Mouse (Mus musculus): Measurements from ENCODE around the gene Slc39a8.

The Slc39a8 gene

DNA sequence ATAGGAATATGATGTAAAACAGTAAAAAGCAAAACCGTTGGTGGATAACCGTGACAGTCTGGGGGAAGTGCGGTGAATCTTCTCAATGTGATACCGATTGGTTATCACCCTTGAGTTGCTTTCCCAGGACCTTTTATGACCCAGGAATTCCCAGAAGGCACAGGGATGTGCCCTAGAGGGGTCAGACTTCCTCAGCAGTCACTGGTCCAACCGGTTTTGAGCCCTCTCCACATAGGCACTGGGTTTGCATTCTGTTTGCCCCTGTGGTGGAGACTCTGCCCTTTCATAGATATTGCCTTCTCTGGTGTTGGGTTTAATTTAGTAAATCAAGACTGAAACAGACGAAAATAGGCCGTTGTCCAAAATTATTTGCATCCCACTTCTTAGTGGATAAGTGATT lies 20.8 kb downstream of the Slc39a8 start:
- DNase-seq (ENCODE audit: low read depth, low spot score): no peak

DNA sequence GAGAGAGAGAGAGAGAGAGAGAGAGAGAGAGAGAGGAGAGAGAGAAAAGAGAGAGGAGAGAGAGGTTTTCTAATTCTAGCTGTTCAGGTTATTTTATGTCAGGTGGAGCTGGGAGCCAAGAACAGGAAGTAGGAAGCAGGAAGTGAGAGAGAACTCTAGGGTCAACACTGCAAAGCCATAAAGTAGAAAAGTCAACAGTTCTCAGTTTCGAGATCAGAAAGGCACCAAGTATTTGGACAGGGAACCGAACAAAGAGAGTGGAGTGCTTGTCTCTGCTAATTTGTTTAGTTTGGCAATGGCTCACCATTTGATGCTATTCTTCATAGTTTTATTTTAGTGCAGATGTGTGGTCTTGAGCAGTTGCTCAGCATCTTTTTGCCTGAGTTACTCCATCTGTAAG lies 26.5 kb downstream of the Slc39a8 start:
- peak; percentile 48 for DNase-seq (ENCODE audit: low read depth, low spot score)

DNA sequence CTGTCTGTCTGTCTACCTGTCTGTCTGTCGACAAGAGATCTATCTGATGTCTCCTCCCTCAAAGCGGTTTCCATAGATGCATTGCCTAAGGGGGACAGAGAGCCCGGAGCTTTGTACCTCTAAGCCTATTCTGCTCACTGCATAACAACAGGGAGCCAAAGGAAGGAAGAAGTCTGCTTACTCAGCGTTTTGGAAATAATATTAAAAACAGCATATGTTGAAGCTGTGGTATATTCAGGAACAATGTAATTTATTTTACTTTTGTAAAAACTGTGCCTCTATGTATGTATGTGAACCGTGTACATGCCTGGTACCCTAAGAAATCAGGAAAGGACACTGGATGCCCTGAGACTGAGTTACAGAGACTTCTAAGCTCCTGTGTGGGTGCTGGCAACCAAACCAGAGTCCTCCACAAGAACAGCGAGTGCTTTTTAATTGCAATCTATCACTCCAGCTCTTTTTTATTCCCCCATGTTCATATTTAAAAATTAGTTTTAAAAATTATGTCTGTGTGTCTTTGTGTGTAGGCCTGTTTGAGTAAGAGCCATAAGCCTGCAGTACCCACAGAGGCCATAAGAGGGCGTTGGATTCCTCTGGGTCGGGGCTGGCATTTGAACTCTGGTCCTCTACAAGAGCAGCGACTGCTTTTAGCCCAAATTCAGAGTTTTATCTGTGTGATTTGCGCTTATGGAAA lies 28.7 kb downstream of the Slc39a8 start:
- DNase-seq (ENCODE audit: low read depth, low spot score): no peak

DNA sequence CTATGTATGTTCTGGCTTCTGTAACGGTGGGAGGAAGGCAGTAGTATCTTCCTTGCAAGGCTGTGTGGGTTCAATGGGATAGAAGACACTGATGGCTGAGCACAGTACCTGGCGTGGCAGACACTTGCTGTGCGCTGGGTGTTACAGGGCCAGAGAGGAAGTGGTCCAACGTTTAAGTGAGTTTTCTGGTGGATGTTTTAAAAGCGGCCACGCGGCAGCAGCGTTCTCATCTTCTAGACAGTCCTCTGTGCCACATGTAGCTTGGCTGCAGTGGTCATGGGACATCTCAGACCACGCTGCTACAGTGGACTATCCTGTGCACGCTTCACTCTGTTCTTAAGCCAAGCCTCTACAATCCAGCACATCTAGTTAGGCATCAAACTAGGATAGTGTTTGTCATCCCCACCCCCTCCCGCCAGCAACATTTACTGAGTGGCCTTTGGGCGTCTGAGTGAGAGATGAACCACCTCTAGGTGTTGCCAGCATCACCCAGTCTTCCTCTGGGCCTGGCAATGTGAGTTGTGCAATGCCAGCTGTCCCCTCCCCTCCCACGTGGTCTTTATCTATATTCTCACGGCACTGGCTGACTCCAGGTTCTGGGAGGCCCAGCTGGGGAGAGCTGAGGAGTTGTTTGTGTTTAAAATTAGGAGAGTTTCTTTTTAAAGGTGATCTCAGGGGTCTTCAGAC lies 29.4 kb downstream of the Slc39a8 start:
- DNase-seq (ENCODE audit: low read depth, low spot score): no peak

DNA sequence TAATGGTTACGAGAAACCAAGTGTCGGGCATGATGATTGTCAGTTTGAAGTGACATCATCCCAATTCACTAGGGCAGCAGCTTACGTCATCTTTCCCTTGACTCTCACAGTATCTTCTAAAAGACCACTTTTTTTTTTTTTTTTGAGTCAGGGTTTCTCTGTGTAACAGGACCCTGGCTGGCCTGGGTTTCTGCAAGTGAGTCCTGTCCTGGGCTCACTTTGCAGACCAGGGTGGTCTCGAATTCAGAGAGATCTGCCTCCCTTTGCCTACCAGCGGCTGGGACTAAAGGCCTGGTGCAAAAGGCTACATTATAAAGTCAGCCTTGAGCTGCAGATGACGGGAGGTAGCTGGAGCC lies 29.9 kb downstream of the Slc39a8 start:
- DNase-seq (ENCODE audit: low read depth, low spot score): no peak

DNA sequence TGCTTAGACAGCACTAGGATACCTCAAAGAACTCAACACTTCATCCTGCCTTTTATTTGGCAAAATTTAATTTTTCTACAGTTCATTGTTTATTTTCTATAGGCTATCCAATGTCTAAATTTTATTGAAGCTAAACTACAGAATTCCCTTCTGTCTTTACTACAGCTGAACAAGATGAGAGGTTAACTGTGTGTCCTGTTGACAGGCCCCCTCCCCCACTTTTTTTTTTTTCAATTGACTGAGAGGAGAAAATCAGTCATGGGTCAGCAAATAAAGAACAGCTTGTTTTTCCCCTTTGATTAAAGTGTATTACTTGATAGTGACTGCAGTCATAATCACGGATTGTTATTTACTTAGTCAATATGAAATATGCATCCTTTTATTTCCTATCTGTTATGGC lies 31.2 kb downstream of the Slc39a8 start:
- no peak for DNase-seq (ENCODE audit: low read depth, low spot score)

DNA sequence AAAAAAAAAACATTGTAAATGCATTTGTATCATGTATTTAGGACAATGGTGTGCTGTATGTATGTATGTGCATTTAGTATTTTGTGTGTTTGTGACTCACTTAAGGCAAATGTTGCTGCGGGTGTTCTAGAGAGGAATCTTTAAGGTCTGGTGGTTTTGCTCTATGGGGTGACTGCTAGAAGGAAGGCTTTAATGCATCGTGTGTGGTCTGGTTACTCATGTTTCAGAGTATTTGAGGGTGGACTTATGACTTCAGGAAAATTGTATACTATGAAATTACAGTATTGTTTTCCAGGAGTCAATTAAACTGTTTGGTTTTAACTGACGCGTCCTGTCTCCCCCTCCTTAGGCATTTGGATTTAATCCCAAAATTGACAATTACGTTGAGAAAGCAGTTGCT lies 32.1 kb downstream of the Slc39a8 start:
- DNase-seq (ENCODE audit: low read depth, low spot score): no peak

DNA sequence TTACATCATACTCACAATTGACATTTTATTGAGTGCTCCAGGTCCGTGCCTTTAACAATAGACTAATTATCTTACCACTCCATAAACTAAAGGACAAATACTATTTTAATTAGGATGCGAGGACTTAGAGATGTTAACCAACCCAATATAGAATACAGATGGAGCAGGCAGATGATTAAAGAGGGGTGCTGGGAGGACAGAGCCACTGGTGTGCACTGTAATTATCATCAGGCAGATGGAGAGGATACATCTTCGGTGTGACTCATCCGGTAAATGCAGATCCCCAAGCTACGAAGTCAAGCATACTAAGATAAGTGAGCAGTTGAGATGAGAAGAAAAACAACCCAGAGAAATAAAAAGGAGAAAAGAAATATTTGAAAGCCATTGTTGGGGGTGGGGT lies 34.4 kb downstream of the Slc39a8 start:
- DNase-seq (ENCODE audit: low read depth, low spot score): no peak

DNA sequence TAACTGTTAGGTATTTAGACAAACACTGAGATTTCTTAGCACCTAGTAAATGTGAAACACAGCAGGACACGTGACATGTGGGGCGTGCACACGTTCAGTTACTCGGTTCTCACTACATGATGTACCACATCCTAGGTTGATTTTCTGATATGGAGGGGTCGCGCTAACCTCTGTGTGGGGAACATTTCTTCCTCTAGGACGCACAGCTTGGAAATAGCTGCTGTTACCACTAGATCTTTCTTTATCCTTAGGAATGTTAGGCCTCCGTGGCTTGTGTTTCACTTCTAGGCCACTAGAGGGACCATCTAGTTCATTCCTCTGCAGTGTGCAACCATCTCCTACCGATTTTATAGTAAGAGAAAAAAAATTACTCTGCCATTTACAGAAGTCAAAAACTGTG lies 37.7 kb downstream of the Slc39a8 start:
- DNase-seq (ENCODE audit: low read depth, low spot score): peak; percentile 61

DNA sequence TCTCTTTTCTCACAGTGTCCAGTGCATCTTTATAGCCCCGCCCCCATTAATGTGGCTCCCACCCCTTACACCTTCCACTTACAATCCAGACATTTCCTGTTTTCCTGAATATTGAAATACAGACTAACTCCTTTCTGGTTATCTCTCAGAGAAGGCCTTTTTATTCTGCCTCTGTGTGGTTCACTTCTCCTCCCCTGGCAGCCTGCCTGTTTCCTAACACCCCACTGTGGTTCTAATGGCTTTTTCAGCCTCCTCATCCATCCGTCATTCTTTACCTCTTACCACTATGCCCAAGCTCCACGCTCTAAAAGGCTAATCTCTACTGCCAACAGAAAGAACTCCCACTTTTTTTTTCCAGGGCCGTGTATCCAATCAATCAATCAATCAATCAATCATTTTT lies 44.0 kb downstream of the Slc39a8 start:
- no peak for DNase-seq (ENCODE audit: low read depth, low spot score)

DNA sequence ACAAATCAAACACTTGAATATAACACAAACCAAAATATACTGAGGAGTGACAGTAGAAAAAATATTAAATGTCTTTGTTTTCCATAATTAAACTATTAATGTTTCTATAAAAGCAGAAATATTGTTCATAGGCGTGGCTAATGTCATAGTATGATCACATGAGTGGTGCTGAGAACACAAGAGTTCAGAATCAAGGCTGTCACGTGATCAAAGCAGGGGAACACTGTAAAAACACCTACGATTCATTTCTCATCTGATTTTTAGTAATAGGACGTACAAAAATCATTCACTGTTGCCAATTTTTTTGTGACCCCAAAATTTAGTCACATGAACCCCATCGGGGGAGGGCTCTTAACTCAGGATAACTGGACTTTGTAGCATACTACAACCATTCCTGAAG lies 47.2 kb downstream of the Slc39a8 start:
- no peak for DNase-seq (ENCODE audit: low read depth, low spot score)

DNA sequence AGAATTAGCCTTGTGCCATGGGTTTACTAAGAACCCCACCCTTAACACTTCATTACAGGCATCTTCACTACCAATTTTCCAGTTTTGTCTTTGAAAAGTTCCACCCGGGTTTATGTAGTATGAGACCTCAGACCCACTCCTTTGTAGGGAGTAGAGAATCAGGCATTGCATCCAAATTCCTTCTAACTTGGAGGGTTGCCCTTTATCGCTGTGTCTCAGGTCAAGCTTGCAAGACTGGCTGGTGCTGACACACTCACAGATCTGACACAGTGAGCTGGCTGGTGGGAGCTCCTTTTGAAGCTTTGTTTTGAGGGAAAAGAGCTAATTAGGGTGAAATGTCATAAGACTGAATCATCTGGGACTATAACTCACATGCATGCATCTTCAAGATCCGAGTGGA lies 48.5 kb downstream of the Slc39a8 start:
- no peak for DNase-seq (ENCODE audit: low read depth, low spot score)

DNA sequence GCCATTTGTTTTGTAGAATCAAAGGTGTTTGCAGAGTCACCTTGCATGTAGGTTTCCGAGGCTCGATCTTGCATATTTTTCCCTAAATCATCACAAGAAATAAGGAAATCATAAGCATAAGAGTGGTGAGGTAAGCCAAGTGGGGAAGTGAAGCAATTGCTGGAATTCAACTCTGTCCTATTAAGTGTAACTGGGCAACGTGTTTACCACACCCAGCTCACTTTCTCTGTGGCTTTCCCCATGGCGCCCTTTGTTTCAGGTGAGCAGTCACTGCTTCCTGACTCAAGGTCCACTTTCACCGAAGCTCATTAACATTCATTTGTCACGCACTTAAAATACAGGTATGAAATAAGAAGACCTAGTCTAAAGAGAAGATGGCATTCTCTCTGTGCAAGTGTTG lies 53.0 kb downstream of the Slc39a8 start:
- no peak for DNase-seq (ENCODE audit: low read depth, low spot score)

DNA sequence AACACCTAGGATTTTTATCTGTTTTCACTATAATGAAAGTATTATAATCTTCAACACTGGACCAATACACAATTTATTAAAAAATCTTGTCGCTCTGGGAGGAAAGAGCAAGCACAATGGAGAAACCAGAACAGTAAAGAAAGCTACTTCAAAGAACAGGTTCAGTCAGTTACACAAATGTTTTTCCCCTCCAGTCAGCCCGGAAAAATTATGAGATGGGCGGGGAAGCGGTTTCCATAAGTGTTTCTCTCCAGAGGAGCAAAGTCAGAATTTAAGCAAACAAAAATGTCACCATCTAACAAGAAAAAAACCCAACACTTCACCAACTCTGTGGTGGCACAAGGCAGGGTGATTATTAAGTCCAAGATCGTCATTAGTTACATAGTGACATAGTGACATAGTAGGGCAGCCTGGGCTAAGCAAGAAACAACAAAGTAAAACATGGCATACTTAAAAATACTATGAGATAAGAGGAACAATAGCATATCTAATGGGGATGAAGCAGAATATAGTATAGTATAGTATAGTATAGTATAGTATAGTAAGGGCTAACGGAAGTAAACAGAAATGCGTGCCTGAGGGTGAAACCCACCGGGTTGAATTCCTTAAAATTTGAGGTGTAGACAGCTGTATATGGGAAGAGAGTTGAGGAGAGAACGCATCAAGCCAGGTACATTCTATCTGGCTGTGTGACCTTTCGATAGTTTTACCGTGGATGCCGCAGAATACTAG lies 61.0 kb downstream of the Slc39a8 start:
- no peak for DNase-seq (ENCODE audit: low read depth, low spot score)

DNA sequence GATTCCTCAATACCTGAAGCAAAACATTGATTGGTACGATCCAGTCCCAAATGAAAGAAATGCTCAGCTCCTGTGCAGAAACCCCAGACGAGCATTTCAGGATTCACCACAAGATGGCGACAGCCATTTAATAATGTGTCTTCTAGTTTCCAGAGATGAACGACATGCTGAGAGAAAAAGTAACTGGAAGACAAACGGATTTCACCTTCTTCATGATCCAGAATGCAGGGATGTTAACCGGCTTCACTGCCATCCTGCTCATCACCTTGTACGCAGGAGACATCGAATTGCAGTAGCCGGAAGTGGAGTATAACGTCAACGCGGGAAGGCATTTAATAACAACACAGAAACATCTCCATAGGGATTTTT lies 61.6 kb downstream of the Slc39a8 start:
- DNase-seq (ENCODE audit: low read depth, low spot score): peak; percentile 65

DNA sequence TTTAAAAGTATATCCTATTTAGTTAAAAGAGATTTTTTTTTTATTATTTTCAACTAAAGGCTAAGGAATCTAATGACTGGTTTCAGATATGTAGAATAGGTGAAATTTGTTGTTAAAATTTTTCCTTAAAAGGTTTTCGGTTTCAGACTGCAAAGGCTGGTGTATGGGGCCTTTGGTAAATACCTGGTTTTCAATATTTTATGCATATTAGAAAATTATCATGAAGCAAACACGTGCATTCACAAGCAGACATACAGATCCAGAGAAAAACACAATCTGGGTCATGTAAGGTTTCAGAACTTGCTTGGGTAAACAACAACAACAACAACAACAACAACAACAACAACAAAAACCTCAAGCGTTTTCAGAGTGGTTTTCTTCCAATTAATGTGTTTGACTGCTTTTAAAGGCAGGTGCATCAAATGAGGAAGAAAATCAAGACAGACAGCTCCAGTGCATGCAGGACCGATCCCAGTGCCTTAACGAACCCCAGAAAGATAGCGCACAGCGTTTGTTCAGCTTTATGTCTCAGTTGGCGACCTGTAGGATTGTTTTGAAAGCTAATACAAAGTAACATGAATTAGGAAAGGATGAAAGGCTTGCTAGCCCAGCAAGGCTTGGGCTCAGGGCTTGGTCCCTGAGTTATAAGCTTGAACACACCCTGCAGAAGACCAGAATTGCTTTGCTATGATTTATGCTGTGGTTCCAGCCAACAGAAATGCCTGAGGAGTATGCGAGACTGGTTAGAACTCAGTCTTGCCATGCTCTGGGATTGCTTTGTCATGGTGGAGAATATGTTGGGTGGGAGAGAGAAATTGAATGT lies 62.2 kb downstream of the Slc39a8 start:
- no peak for DNase-seq (ENCODE audit: low read depth, low spot score)

DNA sequence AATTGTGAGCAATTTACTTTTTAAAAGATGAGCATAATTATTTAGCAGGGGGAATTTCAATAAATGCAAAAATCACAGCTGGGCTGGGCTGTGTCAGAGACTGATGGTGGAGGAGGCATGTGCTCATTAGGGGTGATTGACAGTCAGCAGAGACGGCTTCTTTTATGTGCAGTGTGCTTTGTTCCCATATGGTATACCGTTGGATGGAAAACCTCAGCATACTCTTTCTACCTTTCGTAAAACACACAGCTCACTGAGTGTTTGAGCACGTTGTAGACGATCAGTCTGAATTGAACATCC lies 62.7 kb downstream of the Slc39a8 start:
- no peak for DNase-seq (ENCODE audit: low read depth, low spot score)

DNA sequence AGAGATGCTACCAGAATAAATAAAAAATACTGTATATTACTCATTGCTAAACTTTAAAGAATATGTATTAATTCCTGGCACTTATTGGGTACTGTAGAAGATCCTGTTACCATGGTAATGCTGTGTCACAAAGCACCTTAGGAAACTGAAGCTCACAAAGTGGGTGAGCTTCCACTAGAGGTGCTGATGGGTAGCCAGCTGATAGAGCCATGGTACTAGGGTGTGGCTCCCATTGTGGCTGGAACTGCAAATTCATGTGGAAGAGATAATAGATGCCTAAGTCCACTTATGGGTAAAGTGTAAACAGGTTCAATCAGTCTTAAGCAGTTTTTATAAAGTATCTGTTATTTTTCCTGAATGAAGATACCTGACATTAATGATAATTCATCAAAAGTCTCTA lies 64.3 kb downstream of the Slc39a8 start:
- no peak for DNase-seq (ENCODE audit: low read depth, low spot score)

DNA sequence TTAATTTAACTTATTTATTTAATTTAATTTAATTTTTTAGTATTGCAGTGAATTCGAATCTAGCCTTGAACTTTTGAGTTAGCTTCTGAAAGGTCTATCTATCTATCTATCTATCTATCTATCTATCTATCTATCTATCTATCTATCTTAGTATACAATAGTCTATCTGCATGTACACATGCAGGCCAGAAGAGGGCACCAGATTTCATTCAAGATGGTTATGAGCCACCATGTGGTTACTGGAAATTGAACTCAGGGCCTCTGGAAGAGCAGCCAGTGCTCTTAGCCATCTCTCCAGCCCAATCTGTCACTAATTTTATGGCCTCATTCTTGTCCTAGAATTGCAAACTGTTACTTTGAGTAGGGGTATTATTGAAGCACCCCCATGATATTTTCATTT lies 78.3 kb downstream of the Slc39a8 start:
- peak; percentile 48 for DNase-seq (ENCODE audit: low read depth, low spot score)

DNA sequence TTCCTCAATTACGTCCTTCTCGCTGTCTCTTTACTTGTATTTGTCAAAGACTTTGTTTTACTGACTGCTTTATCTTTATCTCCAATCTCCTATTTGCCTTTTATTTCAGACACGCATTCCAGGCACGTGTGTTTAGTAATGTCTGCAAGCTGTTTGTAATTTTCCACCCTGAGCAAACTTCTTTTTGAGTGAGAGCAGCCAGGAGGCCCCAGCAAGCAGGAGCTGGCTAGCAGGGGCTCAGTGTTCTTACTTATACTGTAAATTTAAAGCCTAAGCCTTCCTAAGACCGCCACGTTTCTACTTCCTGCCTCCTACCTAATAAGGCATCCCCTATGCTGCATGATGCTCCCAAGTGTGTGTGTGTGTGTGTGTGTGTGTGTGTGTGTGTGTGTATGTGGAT lies 79.8 kb downstream of the Slc39a8 start:
- DNase-seq (ENCODE audit: low read depth, low spot score): no peak

DNA sequence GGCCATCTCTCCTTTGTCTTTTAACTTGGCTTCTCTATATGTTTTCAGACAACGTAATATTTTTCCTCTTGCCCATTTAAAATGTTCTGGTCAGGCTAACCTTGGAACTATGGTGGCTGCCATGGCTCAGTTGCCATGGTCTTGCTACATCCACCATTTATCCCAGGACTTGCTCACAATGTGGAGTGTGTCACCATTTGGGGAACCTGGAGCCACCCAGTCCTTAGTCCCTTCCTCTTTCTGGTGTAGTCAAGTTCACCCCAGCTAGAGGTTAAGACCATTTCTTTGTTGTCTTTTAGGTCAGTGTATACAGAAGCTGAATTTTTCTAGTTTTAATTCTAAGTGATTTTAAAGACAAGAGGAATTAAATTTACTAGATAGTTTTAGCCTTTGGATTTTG lies 80.7 kb downstream of the Slc39a8 start:
- DNase-seq (ENCODE audit: low read depth, low spot score): no peak

DNA sequence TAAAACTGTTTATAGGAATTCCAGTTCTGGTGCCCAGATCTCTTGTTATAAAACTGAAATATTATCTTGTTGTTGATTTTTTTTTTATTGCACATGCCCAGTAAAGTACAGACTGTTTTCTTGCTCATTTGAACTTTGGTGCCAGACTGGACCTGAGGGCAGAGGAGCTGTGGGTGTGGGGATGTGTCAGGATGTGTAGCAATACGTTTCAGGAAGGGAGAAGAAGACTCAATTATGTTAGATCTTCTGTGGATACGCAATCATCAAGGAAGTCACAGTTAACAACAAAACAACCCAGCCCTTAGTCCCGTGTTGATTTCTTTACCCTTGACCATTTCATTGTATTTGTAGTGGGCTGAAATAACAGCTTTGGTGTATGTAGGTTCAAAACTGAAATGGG lies 81.9 kb downstream of the Slc39a8 start:
- DNase-seq (ENCODE audit: low read depth, low spot score): no peak

DNA sequence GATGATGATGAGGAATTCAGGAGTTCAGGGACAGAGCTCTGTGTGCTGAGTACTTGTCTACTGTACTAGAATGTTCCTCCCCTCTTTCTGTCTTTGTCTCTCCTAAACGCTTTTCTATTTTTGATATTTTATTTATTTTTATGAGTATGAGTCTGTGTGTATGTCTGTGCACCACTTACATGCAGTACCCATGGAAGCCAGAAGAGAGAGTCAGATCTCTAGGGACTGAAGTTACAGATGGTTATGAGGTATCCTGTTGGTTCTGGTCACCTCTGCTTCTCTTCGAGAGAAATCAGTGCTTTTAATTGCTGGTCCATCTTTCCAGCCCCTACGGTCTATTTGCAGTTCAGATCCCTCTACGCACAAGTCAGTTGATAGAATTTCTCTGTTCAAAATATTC lies 90.9 kb downstream of the Slc39a8 start:
- no peak for DNase-seq (ENCODE audit: low read depth, low spot score)
